Mouse (Mus musculus) spleen, adult 2 months (tissue): ENCODE data around the gene Bcl10. TPM values are rescaled to one million over a fixed set of nuclear protein-coding genes. Genes with fewer than 3 reads are reported as not detected.
"Not testable (repeated sequence)": the region's sequence is repeated elsewhere in the genome, so short reads cannot be mapped to it uniquely, and the experiment has no call there.

Experiments used
- DNase-seq, 2 experiments: peaks; one replicate each; pipeline versions ENCODE4 v3.0.0 to v3.0.0-alpha.2; 2012 to 2021; ENCODE audit warnings: low spot score in 2 of 2, low read depth in 1 of 2
- H3K27ac ChIP-seq: fragments of 200-500 bp; 2 replicates; pipeline ENCODE4 v1.5.1; 2012; ENCODE audit warnings: low read length, inconsistent platforms; ENCODE audit not compliant: insufficient read depth
- H3K27me3 ChIP-seq: fragments of 200-500 bp; 2 replicates; pipeline ENCODE4 v1.6.1; 2012; ENCODE audit warnings: mild to moderate bottlenecking, moderate library complexity, low read length, inconsistent platforms; ENCODE audit not compliant: control insufficient read depth, insufficient read depth
- H3K36me3 ChIP-seq: fragments of 200-500 bp; 2 replicates; pipeline ENCODE4 v1.6.1; 2012; ENCODE audit warnings: mild to moderate bottlenecking, low read length, inconsistent platforms; ENCODE audit not compliant: control insufficient read depth, insufficient read depth
- H3K4me1 ChIP-seq: fragments of 200-500 bp; 2 replicates; pipeline ENCODE4 v1.6.1; 2011; ENCODE audit warnings: inconsistent platforms; ENCODE audit not compliant: control insufficient read depth, insufficient read depth, insufficient read length
- H3K4me3 ChIP-seq: fragments of 200-500 bp; 2 replicates; pipeline ENCODE4 v1.5.1; 2011; ENCODE audit warnings: mild to moderate bottlenecking, inconsistent platforms; ENCODE audit not compliant: insufficient read depth, insufficient read length; ENCODE audit errors: extremely low read depth
- CTCF ChIP-seq: fragments of 200-500 bp; IDR thresholded peaks from 2 replicates; pipeline ENCODE4 v1.5.1; 2011; ENCODE audit warnings: mild to moderate bottlenecking, inconsistent platforms; ENCODE audit not compliant: insufficient read depth, insufficient read length, insufficient replicate concordance; ENCODE audit errors: extremely low read depth
- POLR2A ChIP-seq: fragments of 200-500 bp; IDR thresholded peaks from 2 replicates; pipeline ENCODE4 v1.6.1; 2011; ENCODE audit warnings: low read depth, low read length, inconsistent platforms
- WGBS: fragments of 180-500 bp; shearing (Covaris S2); methylation state at CpG from one replicate; pipeline ENCODE4 v1.1.7; 2018; 5-methylcytosine and 5-hydroxymethylcytosine counted together
- polyA plus RNA-seq: library from polyadenylated mRNA; depleted of rRNA; stranded (reverse); fragments of >200 nt; gene quantifications from 2 replicates; pipeline ENCODE4 v1.2.3, GENCODE M21; 2012

Gene Bcl10
- polyA plus RNA-seq, 1 experiment, result 11.4 TPM

DNA sequence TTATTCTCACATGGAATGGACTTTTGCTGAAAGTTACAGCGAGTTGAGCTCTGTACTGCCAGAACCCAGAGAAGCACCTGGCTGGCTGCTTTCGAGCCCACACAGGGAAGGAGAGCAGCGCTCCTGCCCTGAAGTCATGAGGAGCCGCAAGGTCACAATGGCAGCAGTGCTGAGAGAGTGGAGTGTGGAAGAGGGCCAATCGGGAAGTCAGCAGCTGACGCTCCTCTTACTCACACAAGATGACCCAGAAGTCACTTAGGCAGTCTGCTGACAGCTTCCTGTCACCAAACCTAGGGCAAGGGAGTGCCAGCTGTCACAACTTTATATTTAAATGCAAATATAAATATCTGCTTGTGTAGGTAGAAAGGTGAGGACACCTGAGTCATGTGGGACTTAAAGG is 9.3 kb upstream of the Bcl10 start:
- H3K27ac ChIP-seq, result no peak overlapping the region
- WGBS, result 87% methylated on average over 6 of the region's 6 CpGs
- H3K4me1 ChIP-seq, result no peaks in the 10 kb centered on the region
- no peak for DNase-seq
- no peak overlapping the region for H3K4me3 ChIP-seq
- no peaks in the 10 kb centered on the region for H3K36me3 ChIP-seq
- no peak for TF ChIP-seq POLR2A
- no peak for TF ChIP-seq CTCF
- no peaks in the 10 kb centered on the region; the same call in 1 of the 2 replicates for H3K27me3 ChIP-seq

DNA sequence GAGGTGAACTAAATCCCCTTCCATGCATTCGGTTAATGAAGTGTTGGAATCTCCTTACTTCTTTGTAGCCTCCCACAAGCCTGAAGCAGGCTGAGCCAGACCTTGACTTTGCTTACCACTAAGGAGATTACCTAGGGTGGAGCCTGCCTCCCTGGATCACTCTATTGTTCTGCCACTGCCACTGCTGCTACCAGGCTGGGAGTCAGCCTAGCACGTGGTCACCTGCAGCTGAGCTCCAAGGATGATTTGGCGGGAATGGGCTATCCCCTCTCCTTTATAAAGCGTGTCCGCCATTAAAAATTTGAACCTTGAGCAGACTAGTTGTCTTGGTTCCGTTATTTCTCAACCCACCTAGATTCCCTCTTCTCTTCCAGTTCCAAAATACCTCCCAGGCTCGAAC is 8.7 kb upstream of the Bcl10 start:
- WGBS, result 79% methylated on average over 7 of the region's 7 CpGs
- DNase-seq, H3K27ac ChIP-seq, H3K4me1 ChIP-seq, H3K4me3 ChIP-seq, H3K36me3 ChIP-seq, H3K27me3 ChIP-seq: not testable (repeated sequence)

DNA sequence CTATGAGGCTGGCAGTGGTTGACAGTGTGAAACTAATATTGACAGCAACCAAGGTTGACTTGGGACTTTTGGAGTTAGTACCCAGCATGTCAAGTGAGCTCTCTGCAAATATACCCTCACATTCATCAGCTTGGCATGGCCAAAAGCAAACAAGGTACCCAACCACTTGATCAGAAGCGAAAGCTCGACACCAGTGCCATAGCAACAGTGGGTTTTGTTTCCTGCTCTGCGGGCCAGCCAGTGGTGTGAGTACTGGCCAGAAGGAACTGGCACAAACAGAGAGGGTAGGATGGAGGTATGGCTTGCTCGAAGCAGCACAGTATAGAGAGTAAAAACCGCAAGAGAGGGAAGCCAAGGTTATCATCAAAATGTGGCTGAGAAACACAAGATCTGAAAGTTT is 6.2 kb upstream of the Bcl10 start:
- Histone ChIP-seq H3K27me3 (no peaks in the 10 kb centered on the region), H3K4me3 (no peak overlapping the region), H3K36me3 (no peaks in the 10 kb centered on the region), H3K27ac (no peak overlapping the region), H3K4me1 (no peaks in the 10 kb centered on the region)
- 44% methylated on average over 5 of the region's 5 CpGs for WGBS
- TF ChIP-seq CTCF (no peak), POLR2A (no peak)
- DNase-seq, result no peak

DNA sequence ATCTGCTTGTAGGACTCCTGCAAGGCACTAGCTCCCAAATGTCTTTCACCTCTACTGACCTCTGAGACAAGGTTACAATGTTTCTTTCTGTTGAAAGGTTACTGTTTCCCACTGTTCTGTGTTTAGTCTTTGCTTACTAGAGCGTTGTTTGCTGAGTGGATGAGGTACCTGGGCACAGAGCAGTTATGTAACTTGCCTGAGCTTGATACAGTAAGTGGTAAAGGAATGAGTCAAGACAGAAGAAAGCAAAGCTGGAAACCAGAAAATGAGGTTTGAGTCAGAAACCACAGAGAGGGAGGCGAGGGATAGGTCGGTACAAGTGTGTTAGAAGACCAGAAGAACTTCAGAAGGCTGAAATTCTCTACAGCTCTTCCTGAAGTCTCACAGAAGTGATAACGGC is 5.8 kb upstream of the Bcl10 start:
- Histone ChIP-seq H3K27ac (no peak overlapping the region), H3K4me3 (no peak overlapping the region), H3K27me3 (no peaks in the 10 kb centered on the region), H3K4me1 (no peaks in the 10 kb centered on the region), H3K36me3 (no peaks in the 10 kb centered on the region)
- TF ChIP-seq CTCF (no peak), POLR2A (no peak)
- DNase-seq, result no peak
- 42% methylated on average over 4 of the region's 4 CpGs for WGBS

DNA sequence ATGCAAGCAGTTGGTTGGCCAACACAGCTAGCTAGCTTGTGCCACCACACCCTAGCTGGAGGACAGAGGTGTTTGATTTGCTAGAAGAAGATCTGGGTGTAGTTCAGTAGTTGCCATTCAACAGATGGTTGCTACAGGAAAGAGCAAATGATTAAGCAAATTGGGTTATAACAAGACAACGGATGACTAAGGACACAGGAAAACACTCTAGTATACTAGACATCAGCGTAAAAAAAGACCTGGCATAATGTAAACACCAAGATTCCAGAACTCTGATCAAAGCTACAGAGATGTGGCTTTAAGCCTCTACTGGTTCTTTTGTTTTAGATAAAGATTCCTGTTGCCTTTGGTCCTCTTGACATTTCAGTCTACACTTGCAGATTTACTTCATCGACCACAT is 367 bp downstream of the Bcl10 start:
- Histone ChIP-seq H3K4me1 (peaks cover 3% of the 10 kb centered on the region), H3K4me3 (no peak overlapping the region), H3K27ac (no peak overlapping the region), H3K27me3 (no peaks in the 10 kb centered on the region), H3K36me3 (peaks cover 3% of the 10 kb centered on the region; the same call in 1 of the 2 replicates)
- no peak for TF ChIP-seq POLR2A
- no peak for TF ChIP-seq CTCF
- WGBS, result 77% methylated on average over 3 of the region's 3 CpGs
- DNase-seq, result no peak

DNA sequence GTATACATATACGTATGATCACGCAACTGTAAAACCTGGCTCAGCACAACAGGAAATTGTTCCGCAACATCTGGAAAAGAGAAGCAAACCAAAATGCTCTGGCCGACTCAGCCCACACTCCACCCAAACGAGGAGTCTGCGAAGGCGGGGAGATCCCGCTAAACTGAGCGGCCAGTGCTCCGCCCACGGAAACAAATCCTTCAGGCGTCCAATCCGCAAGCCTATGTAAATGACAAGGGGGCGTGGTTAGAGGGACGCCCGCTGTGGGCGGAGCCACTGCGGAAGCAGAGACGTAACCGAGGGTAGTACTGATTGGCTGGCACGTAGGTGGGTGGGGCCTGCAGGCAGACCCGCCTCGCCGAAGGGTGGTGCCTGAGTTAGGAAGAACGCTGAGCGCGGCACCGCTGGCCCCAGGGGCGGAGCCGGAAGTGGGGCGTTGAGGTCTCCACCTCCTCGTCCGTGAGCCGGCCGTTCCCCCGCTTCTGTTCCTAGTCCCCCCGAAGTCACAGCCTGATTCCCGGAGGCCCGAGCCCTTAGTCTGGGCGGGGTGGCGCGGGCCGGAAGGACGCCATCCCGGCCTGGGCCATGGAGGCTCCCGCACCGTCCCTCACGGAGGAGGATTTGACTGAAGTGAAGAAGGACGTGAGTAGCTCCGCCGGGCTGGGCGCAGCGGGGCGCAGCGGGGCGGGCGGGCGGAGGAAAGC is 1.4 kb downstream of the Bcl10 start:
- Histone ChIP-seq H3K27ac (peak overlapping the region; percentile 96), H3K27me3 (no peaks in the 10 kb centered on the region), H3K36me3 (peaks cover 5% of the 10 kb centered on the region; the same call in 1 of the 2 replicates), H3K4me1 (peaks cover 5% of the 10 kb centered on the region), H3K4me3 (peak overlapping the region; percentile 86)
- DNase-seq, result peak; percentile 98 to 99
- WGBS, result under 1% methylated on average over 53 of the region's 58 CpGs
- TF ChIP-seq POLR2A (peak; percentile 85), CTCF (no peak)

DNA sequence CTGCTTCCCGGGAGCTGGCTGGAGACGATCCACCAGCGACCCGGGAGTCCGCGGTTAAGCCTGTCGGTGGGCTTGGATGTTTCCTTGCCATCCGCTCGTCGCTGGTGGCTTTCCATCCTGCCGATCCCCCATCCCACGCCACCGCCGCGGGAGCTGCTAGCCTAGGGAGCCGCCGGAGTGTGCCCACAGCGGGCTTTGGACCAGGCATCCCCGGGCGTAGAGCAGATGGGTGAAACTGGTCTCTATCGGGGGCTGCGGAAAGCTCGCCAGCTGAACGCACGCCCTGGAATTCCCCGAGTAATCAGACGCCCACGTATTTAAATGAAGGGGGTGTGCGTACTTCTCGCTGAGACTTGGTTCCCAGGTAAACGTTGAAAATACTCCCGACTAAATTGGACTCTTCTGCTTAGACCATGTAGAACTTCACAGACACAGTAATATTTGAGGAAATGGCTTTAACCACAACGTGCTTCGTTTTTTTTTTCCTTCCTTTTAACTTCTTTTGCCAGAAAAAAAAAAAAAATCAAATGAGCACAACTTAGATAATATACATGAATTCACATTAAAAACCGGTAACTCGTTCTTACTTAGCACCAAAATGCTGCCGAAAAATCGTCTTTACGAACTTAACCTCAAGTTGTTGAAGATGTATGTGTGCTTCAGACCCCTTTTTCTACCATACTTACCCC is 2.2 kb downstream of the Bcl10 start:
- H3K4me3 ChIP-seq, result peak overlapping the region; percentile 86
- under 1% methylated on average over 39 of the region's 39 CpGs for WGBS
- peaks cover 9% of the 10 kb centered on the region for H3K4me1 ChIP-seq
- no peaks in the 10 kb centered on the region for H3K27me3 ChIP-seq
- TF ChIP-seq POLR2A (peak; percentile 18; the same call in 1 of the 2 replicates), CTCF (no peak)
- H3K36me3 ChIP-seq, result peaks cover 7% of the 10 kb centered on the region
- peak; percentile 57 to 71 for DNase-seq
- peak overlapping the region; percentile 96 for H3K27ac ChIP-seq
